Mouse (Mus musculus) lung, adult 2 months (tissue): ENCODE measurements around the gene Cacna1g.

Experiments
- CTCF ChIP-seq: fragments of 200-500 bp; IDR thresholded peaks from 2 replicates; pipeline ENCODE4 v1.5.1; 2011; ENCODE audit warnings: mild to moderate bottlenecking, low read length, control low read depth; ENCODE audit not compliant: insufficient read depth
- POLR2A ChIP-seq: fragments of 200-500 bp; IDR thresholded peaks from 2 replicates; pipeline ENCODE4 v1.6.1; 2011; ENCODE audit warnings: low read depth, mild to moderate bottlenecking, control low read depth, low read length, borderline replicate concordance; ENCODE audit errors: extremely low read depth

GRCm38 (mm10) chr11:94482738-94483137 is 8.7 kb upstream of the Cacna1g start:
- TF ChIP-seq CTCF (no peak), POLR2A (no peak)
